Mouse (Mus musculus): ENCODE data around the gene Scd1.

- no peak for TF ChIP-seq CTCF (IDR thresholded peaks at IDR 0.05; ENCODE audit: extremely low read depth, insufficient read depth, insufficient read length, insufficient replicate concordance)
- TF ChIP-seq POLR2A (IDR thresholded peaks at IDR 0.05; ENCODE audit: low read depth, low read length): no peak
Measured at GRCm38 (mm10) chr19:44417448-44417847, 9.8 kb upstream of the Scd1 start.

All from spleen, adult 2 months (tissue).